Mouse (Mus musculus) frontal cortex, postnatal 25 days (tissue): ENCODE data around the gene Esrrg.

Experiments
- DNase-seq, 2 experiments: peaks; one replicate each; pipeline ENCODE4 v3.0.0; 2022; ENCODE audit warnings: low spot score in 2 of 2

The Esrrg gene

DNA sequence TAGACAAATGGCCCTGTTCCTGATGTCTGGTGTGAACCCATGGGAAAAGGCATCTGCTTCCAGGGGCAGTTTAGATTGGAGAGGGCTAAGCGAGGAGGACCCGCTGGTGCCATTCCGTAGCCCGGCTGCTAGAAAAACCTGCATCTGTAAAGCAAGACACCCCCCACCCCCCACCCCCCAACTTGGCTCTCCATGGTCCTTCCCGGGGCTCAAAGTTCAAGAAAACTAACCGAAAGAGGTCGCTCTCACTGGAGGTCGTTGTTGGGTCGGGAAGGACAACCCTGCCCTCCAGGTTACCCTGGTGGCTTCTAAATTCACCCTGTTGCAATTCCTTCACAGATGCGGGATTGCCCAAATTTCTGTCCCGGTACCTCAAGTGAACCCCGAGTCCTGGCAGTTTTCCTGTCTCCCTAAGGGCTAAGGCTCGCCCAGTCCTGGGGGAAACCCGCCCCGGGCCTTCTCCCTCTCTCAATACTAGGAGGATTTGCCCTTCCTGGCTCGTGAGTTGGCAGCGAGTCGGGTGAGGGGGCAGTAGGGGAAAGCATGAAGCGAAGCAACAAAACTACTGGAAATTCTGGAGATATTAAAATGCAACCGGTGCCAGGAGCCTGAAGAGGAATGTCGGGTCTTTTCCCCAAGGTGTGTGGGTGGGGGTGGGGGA, at the start of gene Esrrg:
Gene Esrrg, plus strand, starts transcription at position 531 of the 661 bp plus-strand sequence.
- DNase-seq = no peak

DNA sequence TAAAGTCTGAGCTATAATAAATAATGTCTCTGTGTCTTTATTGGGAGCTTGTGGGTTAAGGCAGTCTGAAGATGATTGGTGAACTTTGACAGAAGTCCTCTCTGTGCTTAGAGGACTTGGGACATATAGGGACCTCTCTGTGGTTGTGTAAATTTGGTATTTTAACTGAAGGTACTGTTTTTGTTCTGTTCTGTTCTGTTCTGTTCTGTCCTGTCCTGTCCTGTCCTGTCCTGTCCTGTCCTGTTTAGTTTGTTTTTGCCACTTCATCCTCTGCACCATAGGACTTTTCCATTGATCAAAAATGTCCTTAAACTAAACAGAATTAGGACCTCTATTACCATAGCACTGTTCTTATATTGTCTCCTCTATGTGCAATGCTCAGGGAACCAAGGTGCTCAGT, 24.6 kb upstream of the Esrrg start:
- DNase-seq = no peak

DNA sequence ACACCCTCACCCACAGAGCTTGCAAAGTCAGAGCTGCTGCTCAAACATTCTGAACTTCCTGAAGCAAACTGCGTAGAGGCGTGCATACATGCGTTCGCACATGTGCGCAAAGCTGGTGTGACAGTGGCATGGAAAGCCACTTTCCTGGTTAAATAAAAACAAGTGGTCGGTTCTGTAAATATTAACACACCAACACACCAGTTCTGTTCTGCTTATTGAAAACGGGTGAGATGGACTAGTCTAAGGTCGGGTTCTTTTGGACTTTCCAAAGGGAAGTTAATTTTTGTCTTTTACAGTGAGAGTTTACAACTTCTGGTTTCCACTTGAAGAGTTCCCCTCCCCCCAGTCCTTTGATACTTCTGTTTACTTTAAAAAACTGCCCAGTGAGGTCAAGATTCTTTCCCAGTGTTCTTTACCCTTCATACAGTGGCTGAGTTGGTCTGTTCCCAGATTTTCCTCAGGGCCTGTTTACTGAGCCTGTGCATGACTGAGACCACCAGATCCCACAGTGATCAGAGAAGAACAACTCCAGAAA, 22.0 kb upstream of the Esrrg start:
- no peak for DNase-seq

DNA sequence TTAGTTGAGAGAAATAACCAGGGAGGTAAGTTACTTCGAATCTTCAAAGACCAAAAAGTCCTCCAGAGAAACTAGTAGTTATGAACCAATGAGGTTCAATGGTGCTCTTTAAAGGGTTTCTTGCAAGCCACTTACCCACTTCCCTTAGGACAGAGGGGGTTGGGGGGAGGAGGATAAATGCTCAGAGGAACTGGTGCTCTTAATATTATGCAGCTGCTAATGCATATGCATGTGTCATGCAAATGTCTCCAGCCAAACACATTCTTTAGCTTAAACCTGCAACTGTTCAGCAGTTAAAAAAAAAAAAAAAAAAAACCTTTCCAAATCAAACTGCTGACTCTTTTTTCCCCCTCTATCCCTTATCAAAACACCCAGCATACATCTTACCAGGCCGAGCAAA, 5.6 kb upstream of the Esrrg start:
- no peak for DNase-seq

DNA sequence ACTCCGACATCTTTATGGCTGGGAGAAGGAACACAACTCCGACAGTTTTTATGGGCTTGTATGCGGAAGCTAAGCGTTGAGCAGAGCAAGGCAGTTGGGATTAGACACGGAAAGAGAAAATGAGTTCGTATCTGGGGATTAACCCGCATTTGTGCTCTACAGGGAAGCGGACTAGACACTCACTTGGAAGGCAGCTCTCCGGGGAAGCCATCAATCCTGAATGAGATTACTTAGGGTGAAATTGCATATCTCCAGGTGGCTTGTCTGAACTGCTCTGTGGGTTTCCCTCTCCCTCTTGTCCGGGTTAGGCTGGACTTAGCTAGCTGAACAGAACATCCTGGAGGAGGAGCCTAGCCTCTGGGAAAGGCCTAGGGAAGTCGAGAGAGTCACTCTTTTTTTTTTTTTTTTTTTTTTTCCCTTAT, 4.5 kb upstream of the Esrrg start:
- no peak for DNase-seq

DNA sequence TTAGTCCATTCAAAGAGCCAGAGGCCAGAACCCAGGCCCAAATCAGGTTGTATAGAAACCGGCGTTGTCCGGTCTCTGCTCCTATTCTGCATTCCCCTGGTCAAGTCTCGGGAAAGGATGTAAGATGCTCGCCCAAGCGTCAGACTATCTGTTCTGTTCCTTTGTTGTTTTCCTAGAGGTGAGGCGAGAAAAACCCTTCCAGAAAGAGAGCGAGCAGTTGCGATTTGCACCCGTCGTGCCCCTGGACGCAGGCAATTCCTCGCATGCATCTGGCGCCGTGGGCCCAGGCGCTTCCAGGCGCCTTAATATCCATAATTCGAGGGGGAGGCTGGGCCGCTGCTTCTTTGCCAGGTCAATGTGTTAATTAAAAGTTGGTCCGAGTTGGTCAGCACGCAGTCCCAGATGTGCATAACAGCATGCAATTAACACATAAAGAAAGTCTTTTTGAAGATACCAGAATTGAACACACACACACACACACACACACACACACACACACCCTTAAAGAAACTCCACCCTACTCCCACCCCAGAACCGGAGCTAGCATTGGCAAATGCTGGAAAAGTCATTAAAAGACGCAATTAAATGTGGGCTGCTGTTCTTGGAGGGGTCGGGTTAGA, 3.8 kb upstream of the Esrrg start:
- DNase-seq = no peak

DNA sequence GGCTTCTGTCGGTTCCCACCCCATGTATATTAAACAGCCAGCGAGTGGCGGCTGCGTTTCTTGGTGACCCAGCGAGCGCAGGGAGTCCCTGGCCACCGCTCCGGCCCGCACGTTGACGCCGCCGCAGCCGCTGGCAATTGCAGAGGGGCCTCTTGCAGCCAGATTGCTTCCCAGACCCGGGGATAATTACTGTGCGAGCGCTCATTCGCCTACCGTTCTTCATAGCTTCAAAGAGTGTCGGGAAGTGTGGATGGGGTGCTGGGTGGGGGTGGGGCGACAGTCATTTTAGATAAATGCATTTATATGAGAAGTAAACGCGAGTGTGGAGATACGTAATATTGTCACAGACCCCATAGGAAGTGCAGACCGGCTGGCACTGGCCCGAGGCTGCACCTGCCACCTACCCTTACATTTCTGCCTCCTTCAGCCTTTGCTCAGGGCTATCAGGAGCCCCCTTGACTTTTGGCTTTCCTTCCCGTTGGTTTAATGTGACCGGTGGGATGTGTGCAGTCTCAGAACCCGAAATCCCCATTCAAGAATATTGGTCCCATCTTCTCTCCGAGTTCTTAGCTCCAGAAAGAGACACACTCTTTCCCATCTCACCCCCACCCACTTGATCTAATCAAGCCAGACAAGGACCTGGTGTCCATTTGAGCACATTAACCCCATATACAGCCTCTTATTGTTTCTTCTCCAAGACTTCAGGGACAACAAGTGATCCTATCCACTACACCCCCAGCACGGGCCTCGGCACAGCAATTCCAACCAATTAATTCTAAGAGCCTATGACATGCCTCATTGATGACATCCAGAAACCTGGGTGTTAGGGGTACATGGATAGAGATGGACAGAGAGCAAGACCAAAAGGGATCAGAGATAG, 3.0 kb upstream of the Esrrg start:
- no peak for DNase-seq

DNA sequence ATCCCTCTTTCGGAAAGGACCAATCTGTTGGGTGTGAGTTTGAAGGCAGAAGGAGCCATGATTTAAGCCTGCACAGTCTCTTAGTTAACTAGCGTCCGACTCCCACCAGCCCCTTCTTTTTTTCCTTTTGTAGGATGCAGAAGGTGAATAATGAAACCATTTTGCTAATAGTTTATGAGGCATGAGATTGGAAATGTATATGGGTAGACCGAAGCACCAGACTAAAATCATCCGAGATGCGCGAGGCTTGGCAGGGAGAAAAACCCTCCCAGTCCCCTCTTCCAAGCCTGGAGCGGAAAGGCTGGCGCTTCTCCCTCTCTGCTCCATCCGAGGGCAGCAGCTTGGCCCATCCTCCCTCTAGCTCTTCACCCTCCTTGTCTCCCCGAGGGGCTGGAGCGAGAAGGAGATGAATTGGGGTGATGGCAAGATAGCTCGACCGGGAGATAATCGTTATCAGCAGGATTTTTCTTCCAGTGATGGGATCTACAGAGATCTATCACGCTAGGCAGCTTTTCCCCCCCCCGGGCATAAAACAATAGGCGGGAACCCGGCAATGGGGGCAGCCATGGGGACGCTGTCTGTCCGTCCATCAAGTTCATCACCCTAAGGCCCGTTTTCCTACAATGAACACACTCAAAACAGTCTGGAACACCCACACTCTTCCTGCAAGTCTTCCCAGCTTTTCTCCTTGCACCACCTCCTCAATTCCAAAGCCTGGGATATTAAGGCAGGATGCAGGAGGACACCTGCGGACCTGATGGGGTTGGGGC, 2.1 kb upstream of the Esrrg start:
- no peak for DNase-seq

DNA sequence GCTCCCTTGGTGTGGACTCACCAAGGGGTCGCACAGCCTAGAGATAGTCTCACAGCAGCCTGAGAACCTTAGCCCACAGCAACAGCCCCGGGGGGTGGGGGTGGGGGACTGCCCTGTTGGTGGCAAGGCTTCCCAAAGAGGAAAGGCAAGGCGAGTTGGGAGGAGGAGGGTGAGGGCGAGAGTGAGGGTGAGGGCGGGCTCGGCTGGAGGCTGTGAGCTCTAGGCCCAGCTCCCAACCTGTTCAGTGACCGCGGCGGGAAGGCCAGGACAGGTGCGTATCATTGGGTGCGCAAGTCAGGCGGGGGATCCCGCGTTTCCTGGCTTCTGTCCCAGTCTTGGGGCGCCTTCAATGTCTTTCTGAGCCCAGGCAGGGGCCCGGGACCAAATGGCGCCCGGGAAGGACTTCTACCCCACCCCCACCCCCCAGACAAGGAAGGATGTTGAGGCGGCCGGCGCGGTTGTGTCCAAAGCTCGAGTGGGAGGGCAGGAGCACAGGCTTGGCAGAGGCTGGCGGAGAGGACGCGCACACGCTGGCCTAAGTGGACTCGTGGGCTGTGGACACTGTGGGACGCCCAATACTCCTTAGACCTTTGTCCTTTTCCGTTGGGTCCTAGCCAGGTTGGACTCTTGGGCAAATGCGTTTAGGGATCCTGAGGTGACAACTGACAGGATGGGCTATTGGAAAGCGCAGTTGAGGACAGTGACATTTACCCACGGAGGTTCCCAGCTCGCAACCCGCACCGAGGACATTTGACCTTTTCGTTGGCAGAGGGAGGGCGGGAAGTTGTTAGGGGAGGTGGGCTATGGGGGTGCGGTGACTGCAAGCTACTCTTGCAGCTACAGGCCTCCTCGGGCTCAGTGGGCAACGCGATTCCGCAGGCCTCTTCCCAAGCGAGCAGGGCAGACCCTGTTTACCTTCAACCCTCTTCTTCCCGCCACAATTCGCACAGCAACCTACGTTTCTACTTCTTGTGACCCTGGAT, 1.2 kb upstream of the Esrrg start:
- DNase-seq = no peak

DNA sequence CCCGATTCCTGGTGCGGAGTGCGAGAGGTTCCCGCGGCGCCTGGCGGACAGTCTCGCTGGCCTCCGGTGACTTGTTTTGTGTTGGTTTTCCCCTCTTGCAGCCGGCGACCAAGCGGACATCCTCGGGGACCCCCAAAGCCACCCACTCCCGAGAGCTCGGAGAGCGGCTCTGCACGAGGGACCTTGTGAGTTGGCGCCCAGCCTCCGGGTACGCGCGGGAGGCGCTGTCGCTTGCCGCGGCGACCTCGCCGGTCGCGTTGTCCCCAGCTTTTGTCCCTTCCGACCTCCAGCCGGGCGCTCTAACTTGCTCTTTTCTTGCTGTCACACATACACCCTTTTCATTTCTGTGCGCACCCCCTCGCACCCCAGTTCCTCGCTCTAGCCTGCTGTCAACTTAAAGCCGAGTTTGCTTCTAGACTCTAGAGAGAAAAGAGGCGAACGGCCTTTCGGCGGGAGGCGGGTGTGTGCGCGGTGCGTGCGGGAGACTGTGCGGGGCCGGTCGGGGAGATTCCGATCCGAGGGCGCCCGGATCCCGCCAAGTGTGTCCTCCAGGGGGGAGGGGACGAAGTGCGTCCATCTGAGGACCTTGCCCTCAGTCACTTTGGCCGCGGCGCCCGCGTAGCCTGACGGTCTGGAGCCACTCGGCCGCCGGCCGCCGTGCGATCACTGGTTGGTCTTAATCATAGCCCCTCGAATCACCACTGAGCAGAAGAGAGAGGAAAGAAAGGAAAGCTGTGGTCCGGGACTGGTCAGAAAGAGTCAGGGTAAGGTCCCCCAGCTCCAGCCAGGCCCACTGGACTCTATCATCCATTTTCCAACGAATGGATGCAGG, 646 bp downstream of the Esrrg start:
- no peak for DNase-seq

DNA sequence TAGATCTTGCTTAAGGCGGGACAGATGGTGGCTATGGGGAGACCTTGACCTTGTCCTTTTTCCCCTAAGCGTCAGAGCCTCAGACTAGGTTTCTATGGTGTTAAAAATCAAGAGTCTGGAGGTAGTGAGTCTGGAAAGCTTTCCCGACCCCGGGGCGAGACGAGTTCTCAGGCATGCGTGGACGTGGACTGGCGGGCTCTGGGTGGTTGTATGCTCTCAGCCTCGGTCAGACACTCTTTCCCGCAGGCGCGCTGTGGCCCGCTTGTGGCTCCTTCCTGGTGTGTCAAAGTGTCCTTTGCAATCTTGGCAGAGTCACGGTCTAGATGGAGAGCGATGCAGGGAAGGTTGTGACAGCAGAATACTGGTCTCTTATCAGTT, 1.3 kb downstream of the Esrrg start:
- DNase-seq = no peak

DNA sequence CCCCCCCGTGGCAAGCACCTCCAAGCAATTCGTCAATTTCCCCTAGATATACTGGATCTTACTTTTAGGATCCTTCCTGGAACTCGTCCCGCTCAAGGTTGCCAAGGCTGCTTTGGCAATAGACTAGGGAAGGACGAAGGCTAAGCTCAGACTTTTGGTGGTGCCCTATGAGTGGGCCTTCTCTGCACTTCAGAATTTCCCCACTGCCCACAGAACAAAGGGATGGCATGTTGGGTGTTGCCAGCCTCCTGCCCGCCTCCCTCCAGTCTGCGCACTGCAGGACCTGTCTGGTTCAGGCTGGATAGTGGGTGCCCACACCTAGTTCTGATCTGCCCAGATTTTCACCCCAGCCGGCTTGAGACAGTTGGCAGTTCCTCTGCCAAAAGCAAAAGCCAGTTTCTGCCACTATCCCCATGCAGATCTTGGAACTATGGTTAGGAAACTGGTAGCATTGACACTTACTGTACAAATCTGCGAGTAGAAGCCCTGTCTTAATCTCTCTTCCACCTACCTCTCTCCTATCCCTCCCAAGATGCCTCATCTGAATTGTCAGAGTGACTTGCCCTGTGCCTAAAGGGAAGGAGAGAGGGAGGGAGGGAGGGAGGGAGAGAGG, 1.9 kb downstream of the Esrrg start:
- DNase-seq = no peak

DNA sequence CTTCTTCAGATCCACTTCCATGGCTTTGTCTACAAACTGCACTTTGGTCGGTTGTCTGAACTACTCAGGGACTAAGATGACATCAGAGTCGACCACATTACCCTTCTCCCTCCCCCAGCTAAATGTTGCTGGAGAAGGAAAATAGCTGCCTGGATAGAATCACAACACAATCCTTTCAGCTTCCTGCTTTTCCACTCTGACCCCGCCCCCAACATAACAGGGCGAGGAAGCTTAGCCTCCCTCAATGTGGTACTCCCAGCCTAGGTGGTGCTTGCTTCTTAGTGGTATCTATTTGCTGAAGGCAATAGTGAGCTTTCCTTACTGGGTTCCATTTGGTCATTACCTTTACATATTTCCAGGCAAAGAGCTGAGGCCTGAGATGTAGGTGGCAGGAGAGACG, 3.3 kb downstream of the Esrrg start:
- no peak for DNase-seq

DNA sequence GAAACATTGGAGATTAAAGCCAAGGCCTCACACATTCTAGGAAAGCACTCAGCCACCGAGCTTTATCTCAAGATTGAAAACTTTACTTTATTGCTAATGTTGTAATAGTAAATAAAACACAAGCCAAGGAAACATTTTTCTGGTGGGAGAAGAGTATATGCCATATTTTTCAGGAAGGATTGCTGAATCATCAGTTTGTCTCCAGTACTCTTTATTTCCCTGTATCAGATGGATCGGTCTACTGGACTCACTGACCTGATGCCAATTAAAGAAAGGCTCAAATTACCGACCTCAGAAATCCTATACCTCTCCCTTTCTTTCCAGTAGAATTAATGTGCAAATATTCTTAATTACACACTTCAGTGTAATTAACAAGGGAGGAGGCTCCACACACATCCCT, 4.7 kb downstream of the Esrrg start:
- DNase-seq = no peak

DNA sequence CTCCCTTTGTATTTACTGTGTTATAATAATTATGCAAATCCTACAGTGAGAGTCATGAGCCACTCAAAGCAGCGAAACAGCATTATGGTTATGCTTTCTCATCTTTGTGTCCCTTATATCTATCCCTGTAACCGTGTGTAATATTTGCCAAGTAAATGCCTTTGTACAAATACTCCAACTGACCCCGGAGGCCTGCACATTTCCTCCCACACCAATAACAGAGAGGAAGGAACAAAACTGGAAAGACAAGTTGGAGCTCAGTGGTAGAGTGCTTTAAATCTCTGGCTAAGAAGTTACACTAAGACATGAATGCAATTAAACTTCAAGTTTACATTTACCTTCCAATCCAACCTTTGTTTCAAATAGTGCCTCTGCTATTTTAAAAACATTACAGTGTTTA, 15.4 kb downstream of the Esrrg start:
- no peak for DNase-seq

DNA sequence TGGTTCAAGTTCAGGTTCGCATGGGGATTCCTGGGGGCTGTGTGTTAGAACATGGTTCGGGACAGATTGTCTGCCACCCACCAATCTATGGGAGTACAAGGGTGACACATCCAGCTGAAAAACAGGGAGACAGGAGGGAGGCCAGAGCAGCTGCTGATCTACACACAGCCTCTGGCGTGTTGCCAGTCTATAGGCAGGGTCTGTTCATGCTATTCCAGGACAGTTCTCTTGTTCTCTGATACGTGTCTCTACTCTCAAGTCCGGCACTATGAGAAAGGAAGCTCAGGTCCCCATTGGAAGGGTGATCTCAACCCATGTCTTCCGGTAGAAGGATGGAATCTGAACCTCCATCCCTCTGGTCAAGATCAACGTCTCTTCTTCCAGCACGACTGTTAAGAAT, 21.8 kb downstream of the Esrrg start:
- DNase-seq = no peak

DNA sequence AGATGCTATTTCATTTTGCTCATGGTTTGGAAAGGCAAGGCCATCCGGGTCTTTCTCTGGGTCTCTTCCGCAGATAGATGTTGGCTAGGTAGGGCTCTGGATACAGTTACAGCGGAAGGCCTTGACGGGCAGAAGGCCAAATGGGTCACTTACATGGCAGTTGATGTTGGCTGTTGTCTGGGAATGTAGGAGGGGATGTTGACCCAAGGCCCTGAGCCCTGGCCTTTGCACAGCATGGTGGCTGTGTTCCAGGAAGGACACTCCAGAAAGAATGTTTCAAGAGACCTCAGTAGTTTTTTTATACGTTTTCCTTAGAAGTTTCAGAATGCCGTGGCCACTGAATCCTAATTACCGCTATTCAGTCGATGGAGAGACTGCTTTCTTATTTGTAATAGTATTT, 22.9 kb downstream of the Esrrg start:
- DNase-seq = no peak

DNA sequence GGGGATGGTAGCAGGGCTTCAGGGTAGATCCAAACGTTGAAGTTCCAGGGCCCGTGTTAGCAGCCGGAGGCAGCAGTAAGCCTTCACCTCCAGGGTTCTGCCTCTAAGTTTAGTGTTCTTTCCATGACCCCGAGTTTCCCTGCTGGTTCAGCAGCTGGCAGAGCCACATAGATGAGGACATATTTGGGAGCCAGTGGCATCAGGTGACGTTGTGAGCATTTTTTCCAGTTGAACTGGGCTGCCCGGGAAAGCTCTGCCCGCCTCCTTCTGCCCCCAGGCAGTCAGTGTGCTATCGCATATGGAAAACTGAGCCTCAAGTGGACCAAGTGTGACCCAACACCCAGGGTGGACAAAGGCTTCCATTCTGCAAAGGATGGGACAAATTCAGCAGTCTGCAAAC, 36.7 kb downstream of the Esrrg start:
- no peak for DNase-seq

DNA sequence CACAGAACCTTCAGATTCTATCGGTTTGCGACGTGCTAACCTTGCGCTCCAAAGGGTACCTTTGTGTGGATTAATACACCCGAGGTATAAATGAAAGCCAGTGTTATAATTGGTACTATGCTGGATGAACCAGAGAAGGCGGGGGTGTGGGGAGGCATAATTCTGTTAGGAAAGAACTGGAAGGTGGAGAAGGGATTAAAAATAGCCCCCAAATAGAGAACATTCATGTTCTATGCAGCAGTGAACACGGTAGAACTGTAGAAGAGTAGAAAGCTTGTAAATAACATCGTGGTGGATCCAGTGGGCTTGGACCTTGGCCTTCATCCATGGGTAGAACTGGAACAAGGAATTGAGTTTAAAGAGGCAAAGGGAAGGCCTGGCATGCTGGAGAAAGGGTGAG, 40.0 kb downstream of the Esrrg start:
- DNase-seq = no peak
